Mouse (Mus musculus) bone marrow, adult 2 months (tissue): ENCODE measurements around the gene Cavin1. TPM values are rescaled to one million over a fixed set of nuclear protein-coding genes. Genes with fewer than 3 reads are reported as not detected.

ENCODE experiments used
- H3K27ac ChIP-seq: fragments of 200-500 bp; 2 replicates; pipeline ENCODE4 v1.5.1; 2012; ENCODE audit warnings: low read depth, mild to moderate bottlenecking, control low read depth, inconsistent platforms, low read length; ENCODE audit not compliant: control insufficient read depth, poor library complexity, insufficient read depth
- H3K4me1 ChIP-seq: fragments of 200-500 bp; 2 replicates; pipeline ENCODE4 v1.6.1; 2011; ENCODE audit warnings: low read length; ENCODE audit not compliant: control insufficient read depth, insufficient read depth
- H3K4me3 ChIP-seq: fragments of 200-500 bp; replicated peaks from 2 replicates; pipeline ENCODE3; 2011; ENCODE audit warnings: mild to moderate bottlenecking, low read depth, low read length, control low read depth; ENCODE audit not compliant: control insufficient read depth
- CTCF ChIP-seq: fragments of 200-500 bp; IDR thresholded peaks from 2 replicates; pipeline ENCODE4 v1.5.1; 2011; ENCODE audit warnings: low read length, control low read depth; ENCODE audit not compliant: control insufficient read depth, insufficient read depth
- POLR2A ChIP-seq: fragments of 200-500 bp; IDR thresholded peaks from 2 replicates; pipeline ENCODE4 v1.6.1; 2011; ENCODE audit warnings: low read depth, mild to moderate bottlenecking, control low read depth, low read length, borderline replicate concordance; ENCODE audit not compliant: control insufficient read depth
- WGBS: fragments of 180-500 bp; shearing (Covaris S2); methylation state at CpG from one replicate; pipeline ENCODE4 v1.1.7; 2018; 5-methylcytosine and 5-hydroxymethylcytosine counted together
- polyA plus RNA-seq: library from polyadenylated mRNA; stranded (reverse); fragments of >200 nt; gene quantifications from 2 replicates; pipeline ENCODE4 v1.2.4, GENCODE M21; 2011; ENCODE audit warnings: low replicate concordance; ENCODE audit not compliant: missing spikeins, insufficient read depth, insufficient read length

Gene Cavin1
- polyA plus RNA-seq, 1 experiment, result 71.2 TPM

- H3K27ac ChIP-seq, result no peak overlapping the region
- TF ChIP-seq POLR2A (no peak), CTCF (peak; percentile 50; the same call in 1 of the 2 replicates)
- no peaks in the 10 kb centered on the region; the same call in 1 of the 2 replicates for H3K4me1 ChIP-seq
- no peak overlapping the region for H3K4me3 ChIP-seq
- 11% methylated on average over 14 of the region's 14 CpGs for WGBS
These were observed 11.2 kb downstream of the Cavin1 start for GRCm38 (mm10) chr11:100959464-100959810.

GRCm38 (mm10) chr11:100958613-100959463 is 11.8 kb downstream of the Cavin1 start:
- 87% methylated on average over 76 of the region's 76 CpGs for whole genome bisulfite sequencing
- H3K4me3 ChIP-seq, result no peak overlapping the region
- no peak overlapping the region for H3K27ac ChIP-seq
- TF ChIP-seq CTCF (no peak), POLR2A (no peak)
- no peaks in the 10 kb centered on the region; the same call in 1 of the 2 replicates for H3K4me1 ChIP-seq

GRCm38 (mm10) chr11:100957915-100958469 is 12.7 kb downstream of the Cavin1 start:
- 58% methylated on average over 6 of the region's 6 CpGs for WGBS
- Histone ChIP-seq H3K4me3 (no peak overlapping the region), H3K27ac (no peak overlapping the region), H3K4me1 (no peaks in the 10 kb centered on the region; the same call in 1 of the 2 replicates)
- TF ChIP-seq POLR2A (no peak), CTCF (no peak)

GRCm38 (mm10) chr11:100957244-100957643 is 13.4 kb downstream of the Cavin1 start:
- Histone ChIP-seq H3K27ac (no peak overlapping the region), H3K4me3 (no peak overlapping the region), H3K4me1 (no peaks in the 10 kb centered on the region; the same call in 1 of the 2 replicates)
- WGBS, result 8% methylated on average over 5 of the region's 5 CpGs
- TF ChIP-seq POLR2A (no peak), CTCF (peak; percentile 82)

GRCm38 (mm10) chr11:100949540-100949939 is 21.1 kb downstream of the Cavin1 start:
- Histone ChIP-seq H3K4me1 (no peaks in the 10 kb centered on the region; the same call in 1 of the 2 replicates), H3K27ac (no peak overlapping the region), H3K4me3 (no peak overlapping the region)
- WGBS, result 84% methylated on average over 1 of the region's 1 CpGs
- TF ChIP-seq POLR2A, result no peak
- no peak for TF ChIP-seq CTCF

DNA sequence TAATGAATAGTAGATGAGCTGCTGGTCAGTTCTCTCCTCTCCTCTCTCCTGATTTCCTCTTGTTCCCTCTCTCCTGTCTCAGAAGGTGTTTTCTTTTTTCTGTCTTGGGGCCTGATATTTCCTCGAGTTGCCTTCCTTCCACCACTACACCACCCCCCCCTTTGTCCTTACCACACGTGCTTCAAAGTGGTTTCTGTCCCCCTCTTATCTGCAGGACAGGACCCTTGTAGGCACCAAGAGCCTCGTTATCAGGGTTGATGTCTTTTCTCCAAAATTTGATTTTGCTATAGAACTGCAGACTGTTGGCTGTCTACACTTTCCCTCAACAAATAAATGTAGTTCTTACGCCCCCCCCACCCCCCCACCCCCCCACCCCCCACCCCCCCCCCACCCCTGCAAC is 22.4 kb downstream of the Cavin1 start:
- no peaks in the 10 kb centered on the region; the same call in 1 of the 2 replicates for H3K4me1 ChIP-seq
- no peak overlapping the region for H3K4me3 ChIP-seq
- WGBS, result 16% methylated on average over 4 of the region's 4 CpGs
- H3K27ac ChIP-seq, result no peak overlapping the region
- TF ChIP-seq CTCF, result no peak
- TF ChIP-seq POLR2A, result no peak

DNA sequence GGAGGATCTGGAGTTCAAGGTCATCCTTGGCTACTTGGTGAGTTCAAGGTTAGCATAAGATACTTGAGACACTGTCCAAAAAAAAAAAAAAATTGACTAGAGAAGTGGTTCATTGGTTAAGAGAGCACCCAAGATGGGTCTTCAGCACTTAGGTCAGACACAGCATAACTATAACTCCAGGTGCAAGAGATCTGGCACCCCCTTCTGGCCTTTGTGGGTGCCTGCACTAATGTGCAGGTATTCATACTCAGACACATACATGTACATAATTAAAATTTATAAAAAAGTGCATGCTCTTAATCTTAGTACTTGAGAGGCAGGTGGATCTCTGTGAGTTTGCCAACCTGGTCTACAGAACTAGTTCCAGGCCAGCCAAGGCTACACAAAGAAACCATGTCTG is 23.1 kb downstream of the Cavin1 start:
- Histone ChIP-seq H3K4me1 (no peaks in the 10 kb centered on the region; the same call in 1 of the 2 replicates), H3K4me3 (no peak overlapping the region), H3K27ac (no peak overlapping the region)
- TF ChIP-seq CTCF, result peak; percentile 54; the same call in 1 of the 2 replicates
- no peak for TF ChIP-seq POLR2A

GRCm38 (mm10) chr11:100946862-100947261 is 23.8 kb downstream of the Cavin1 start:
- TF ChIP-seq POLR2A (no peak), CTCF (no peak)
- no peak overlapping the region for H3K27ac ChIP-seq

More at GRCm38 (mm10) chr11:100946862-100947261, 23.8 kb downstream of the Cavin1 start:
- Histone ChIP-seq H3K4me1 (no peaks in the 10 kb centered on the region; the same call in 1 of the 2 replicates), H3K4me3 (no peak overlapping the region)
- 35% methylated on average over 4 of the region's 4 CpGs for WGBS
